Mouse (Mus musculus): ENCODE measurements around the gene Luc7l3.

DNA sequence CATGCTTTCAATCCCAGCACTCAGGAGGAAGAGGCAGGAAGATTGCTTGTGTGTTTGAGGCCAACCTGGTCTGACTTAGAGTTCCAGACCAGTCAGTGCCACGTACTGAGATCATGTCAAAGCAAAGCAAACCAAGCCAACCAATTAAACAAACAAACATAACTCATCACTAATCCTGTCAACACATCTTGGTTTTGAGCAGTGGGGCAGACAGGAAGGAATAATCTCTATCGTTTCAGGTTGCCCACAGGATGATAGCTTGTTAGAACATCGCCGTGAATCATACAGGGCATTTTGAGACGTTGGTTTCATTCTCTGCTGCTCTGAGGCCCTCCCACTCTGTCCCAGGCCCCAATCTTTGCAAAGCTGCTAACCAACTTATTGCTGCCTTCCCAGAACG, 48.2 kb upstream of the Luc7l3 start:
- TF ChIP-seq CTCF (IDR thresholded peaks at IDR 0.05) (no peak), EP300 (IDR thresholded peaks at IDR 0.05) (no peak)
